Mouse (Mus musculus) limb, embryonic 15.5 days (tissue): ENCODE results near the gene Pacrg. TPM values are rescaled to one million over a fixed set of nuclear protein-coding genes. Genes with fewer than 3 reads are reported as not detected.

Experiments
- ATAC-seq: fragments of 200-750 bp; cut with Nextera tagmentation; 2 replicates; pipeline ENCODE4 v1.8.0; 2017; ENCODE audit warnings: low read depth, moderate TSS enrichment; ENCODE audit not compliant: insufficient number of reproducible peaks, low FRiP score, low TSS enrichment
- H3K27ac ChIP-seq: fragments of 300-500 bp; sonication (generic); 2 replicates; pipeline ENCODE4 v1.5.1; 2015; ENCODE audit warnings: moderate library complexity, mild to moderate bottlenecking, inconsistent platforms
- H3K27me3 ChIP-seq: fragments of 300-500 bp; sonication (generic); 2 replicates; pipeline ENCODE4 v1.6.1; 2015; ENCODE audit warnings: inconsistent platforms
- H3K36me3 ChIP-seq: fragments of 300-500 bp; sonication (generic); 2 replicates; pipeline ENCODE4 v1.6.1; 2015; ENCODE audit warnings: inconsistent platforms
- H3K4me1 ChIP-seq: fragments of 300-500 bp; sonication (generic); 2 replicates; pipeline ENCODE4 v1.6.1; 2015; ENCODE audit warnings: inconsistent platforms
- H3K4me2 ChIP-seq: fragments of 300-500 bp; sonication (generic); 2 replicates; pipeline ENCODE4 v1.6.1; 2015; ENCODE audit warnings: mild to moderate bottlenecking, inconsistent platforms
- H3K4me3 ChIP-seq: fragments of 300-500 bp; sonication (generic); 2 replicates; pipeline ENCODE4 v1.5.1; 2015; ENCODE audit warnings: mild to moderate bottlenecking, inconsistent platforms
- H3K9ac ChIP-seq: fragments of 300-500 bp; sonication (generic); 2 replicates; pipeline ENCODE4 v1.6.1; 2015; ENCODE audit warnings: inconsistent platforms
- H3K9me3 ChIP-seq: fragments of 300-500 bp; sonication (generic); 2 replicates; pipeline ENCODE4 v1.6.1; 2016; ENCODE audit warnings: inconsistent platforms
- WGBS: fragments of 180-500 bp; shearing (Covaris S2); methylation state at CpG from one replicate; pipeline ENCODE4 v1.1.7; 2015; 5-methylcytosine and 5-hydroxymethylcytosine counted together
- polyA plus RNA-seq: library from polyadenylated mRNA; unstranded; fragments of >200 nt; fragmentation: Nextera tagmentation; extraction: Ambion mirVana; gene quantifications from 2 replicates; pipeline ENCODE4 v1.2.1, GENCODE M21; 2015

Pacrg gene
- polyA plus RNA-seq, 1 experiment from 2014 or later: 1.1 TPM

DNA sequence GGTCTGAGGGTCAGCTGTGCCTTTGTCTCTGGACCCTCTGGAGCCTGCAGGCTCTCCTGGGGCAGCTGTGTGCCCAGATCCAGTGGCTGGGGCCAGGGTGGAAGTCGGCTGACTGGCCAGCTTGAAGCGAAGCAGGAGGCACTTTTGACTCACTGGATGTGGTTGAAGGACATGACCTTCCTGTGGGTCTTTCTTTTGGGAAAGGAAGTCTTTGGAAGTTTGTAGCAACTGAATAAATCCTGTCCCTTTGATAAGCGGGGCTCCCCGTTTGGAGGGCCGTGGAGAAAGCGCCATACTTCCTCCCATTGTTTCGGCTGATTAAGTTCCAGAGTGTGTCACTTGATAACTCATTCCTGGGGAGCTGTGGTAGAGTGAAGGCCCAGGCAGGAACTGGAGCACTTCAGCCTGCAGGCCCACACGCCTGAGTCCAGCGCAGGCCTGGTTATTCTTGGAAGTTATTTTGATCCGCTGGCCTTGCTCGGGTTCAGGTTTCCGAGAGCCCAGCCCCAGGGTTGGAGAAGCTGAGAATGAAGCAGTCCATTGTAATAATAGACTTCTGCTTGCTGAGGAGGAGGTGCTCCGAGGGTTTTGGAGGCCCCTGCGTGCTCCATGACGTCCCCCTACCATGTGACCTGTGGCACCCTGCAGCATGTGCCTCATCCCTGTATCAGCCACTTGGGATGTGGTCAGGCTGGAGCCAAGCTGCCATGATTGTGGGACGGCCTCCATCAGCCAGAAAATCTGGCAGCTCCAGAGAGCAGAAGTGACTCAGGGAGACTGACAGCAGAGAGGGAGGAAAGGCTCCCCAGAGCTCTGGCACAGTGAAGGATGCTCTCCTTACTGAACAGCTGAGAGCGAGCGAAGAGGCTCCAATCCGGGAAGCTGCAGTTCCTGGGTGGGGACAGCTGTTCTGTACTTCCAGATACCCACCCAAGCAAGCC is 449.6 kb downstream of the Pacrg start:
- Histone ChIP-seq H3K36me3 (no peaks in the 10 kb centered on the region), H3K27ac (peak overlapping the region; percentile 83), H3K4me2 (no peak overlapping the region), H3K27me3 (no peaks in the 10 kb centered on the region), H3K9me3 (no peaks in the 10 kb centered on the region), H3K4me1 (peaks cover 18% of the 10 kb centered on the region), H3K9ac (no peak overlapping the region), H3K4me3 (no peak overlapping the region)
- ATAC-seq: peak; percentile 76
- 54% methylated on average over 19 of the region's 19 CpGs for WGBS

DNA sequence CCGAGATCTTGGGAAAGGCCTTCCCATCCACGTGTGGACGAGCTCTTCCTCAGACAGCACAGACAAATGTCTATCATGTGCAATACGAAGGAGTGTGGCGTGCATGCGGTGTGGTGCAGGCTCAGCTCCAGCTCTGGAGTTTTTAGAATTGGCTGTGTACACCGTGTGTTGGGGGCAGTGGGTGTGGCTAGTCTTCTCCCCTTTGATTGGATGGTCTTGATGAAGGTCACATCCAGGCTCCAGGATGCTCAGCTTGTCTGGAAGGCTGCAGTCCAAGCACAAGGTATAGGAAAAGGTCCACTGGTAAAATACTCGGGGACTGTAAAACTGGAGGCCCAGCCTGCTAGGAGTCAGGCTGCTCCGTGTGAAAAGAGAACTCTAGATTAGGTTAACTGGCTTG is 450.4 kb downstream of the Pacrg start:
- Histone ChIP-seq H3K9me3 (no peaks in the 10 kb centered on the region), H3K9ac (no peak overlapping the region), H3K4me1 (peaks cover 14% of the 10 kb centered on the region), H3K27ac (peak overlapping the region; percentile 83), H3K4me2 (no peak overlapping the region), H3K36me3 (no peaks in the 10 kb centered on the region), H3K4me3 (no peak overlapping the region), H3K27me3 (no peaks in the 10 kb centered on the region)
- 73% methylated on average over 9 of the region's 9 CpGs for WGBS
- no peak for ATAC-seq

- Histone ChIP-seq H3K27me3 (no peaks in the 10 kb centered on the region), H3K9ac (no peak overlapping the region), H3K4me3 (no peak overlapping the region), H3K36me3 (no peaks in the 10 kb centered on the region), H3K27ac (no peak overlapping the region), H3K9me3 (no peaks in the 10 kb centered on the region), H3K4me2 (no peak overlapping the region), H3K4me1 (peaks cover 14% of the 10 kb centered on the region)
- no peak for ATAC-seq
- 52% methylated on average over 6 of the region's 6 CpGs for WGBS
Observed at GRCm38 (mm10) chr17:10386548-10386947, 453.6 kb downstream of the Pacrg start.

- H3K27ac ChIP-seq: no peak overlapping the region
- peaks cover 9% of the 10 kb centered on the region for H3K4me1 ChIP-seq
- no peak overlapping the region for H3K4me3 ChIP-seq
- no peak overlapping the region for H3K9ac ChIP-seq
- no peak overlapping the region for H3K4me2 ChIP-seq
- 82% methylated on average over 6 of the region's 6 CpGs for WGBS
- H3K27me3 ChIP-seq: no peaks in the 10 kb centered on the region
- no peaks in the 10 kb centered on the region for H3K36me3 ChIP-seq
- no peak for ATAC-seq
- H3K9me3 ChIP-seq: no peaks in the 10 kb centered on the region
Observed at GRCm38 (mm10) chr17:10383406-10383805, 456.7 kb downstream of the Pacrg start.

GRCm38 (mm10) chr17:10378467-10379175 is 461.5 kb downstream of the Pacrg start:
- Histone ChIP-seq H3K4me2 (no peak overlapping the region), H3K4me3 (no peak overlapping the region), H3K36me3 (no peaks in the 10 kb centered on the region), H3K9ac (no peak overlapping the region), H3K27me3 (no peaks in the 10 kb centered on the region), H3K27ac (peak overlapping the region; percentile 27; the same call in 1 of the 2 replicates), H3K4me1 (peaks cover 14% of the 10 kb centered on the region), H3K9me3 (no peaks in the 10 kb centered on the region)
- WGBS: 57% methylated on average over 10 of the region's 10 CpGs
- ATAC-seq: peak; percentile 78; the same call in 1 of the 2 replicates

DNA sequence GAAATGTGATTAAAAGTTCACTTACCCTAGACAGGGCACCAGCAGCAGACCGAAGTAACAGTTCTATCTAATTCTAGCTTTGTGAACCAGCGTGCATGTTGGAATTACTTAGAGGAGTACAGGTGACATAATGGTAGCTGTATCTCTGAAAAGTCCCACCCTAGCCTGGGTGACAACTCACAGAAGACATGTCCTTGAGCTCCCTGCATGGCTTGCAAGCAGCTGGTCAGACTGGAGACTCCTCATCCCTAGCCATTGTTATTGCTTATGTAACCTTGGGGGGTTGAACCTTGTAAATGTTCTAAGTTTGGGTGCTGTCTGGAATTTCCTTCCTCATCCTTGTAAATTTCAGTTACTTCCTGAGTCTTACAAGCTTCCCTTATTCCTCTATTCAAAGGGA is 462.5 kb downstream of the Pacrg start:
- no peaks in the 10 kb centered on the region for H3K36me3 ChIP-seq
- H3K27ac ChIP-seq: no peak overlapping the region
- no peak overlapping the region for H3K4me3 ChIP-seq
- ATAC-seq: no peak
- H3K27me3 ChIP-seq: no peaks in the 10 kb centered on the region
- no peak overlapping the region for H3K4me2 ChIP-seq
- H3K9me3 ChIP-seq: no peaks in the 10 kb centered on the region
- H3K4me1 ChIP-seq: peaks cover 20% of the 10 kb centered on the region
- 90% methylated on average over 2 of the region's 2 CpGs for WGBS
- H3K9ac ChIP-seq: no peak overlapping the region

GRCm38 (mm10) chr17:10374316-10374715 is 465.8 kb downstream of the Pacrg start:
- Histone ChIP-seq H3K27me3 (no peaks in the 10 kb centered on the region), H3K27ac (no peak overlapping the region), H3K4me1 (peaks cover 21% of the 10 kb centered on the region), H3K36me3 (no peaks in the 10 kb centered on the region), H3K9me3 (no peaks in the 10 kb centered on the region), H3K4me3 (no peak overlapping the region), H3K4me2 (no peak overlapping the region), H3K9ac (no peak overlapping the region)
- 84% methylated on average over 7 of the region's 7 CpGs for WGBS
- no peak for ATAC-seq

DNA sequence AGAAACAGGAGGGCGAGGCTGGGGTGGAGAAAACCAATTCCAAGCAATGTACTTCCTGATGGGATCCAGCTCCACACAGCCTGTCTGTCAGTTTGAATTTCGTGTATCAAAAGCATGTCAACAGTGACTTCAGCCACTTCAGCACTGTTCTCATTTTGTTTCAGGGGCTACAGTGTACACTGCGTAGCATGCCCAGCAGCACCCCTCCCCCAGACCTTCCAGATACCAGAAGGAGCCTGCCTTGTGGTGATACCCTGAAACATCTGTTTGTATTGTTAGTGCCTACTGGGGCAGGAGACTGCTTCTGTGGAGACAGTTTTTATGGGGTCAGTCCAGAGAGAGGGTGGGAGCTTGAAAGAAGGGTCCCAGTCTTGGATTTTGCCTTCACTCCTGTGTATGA is 466.4 kb downstream of the Pacrg start:
- no peak overlapping the region for H3K4me2 ChIP-seq
- H3K4me1 ChIP-seq: peaks cover 15% of the 10 kb centered on the region
- H3K9ac ChIP-seq: no peak overlapping the region
- 63% methylated on average over 3 of the region's 3 CpGs for WGBS
- H3K9me3 ChIP-seq: no peaks in the 10 kb centered on the region
- H3K27me3 ChIP-seq: no peaks in the 10 kb centered on the region
- no peak overlapping the region for H3K27ac ChIP-seq
- ATAC-seq: no peak
- H3K36me3 ChIP-seq: no peaks in the 10 kb centered on the region
- no peak overlapping the region for H3K4me3 ChIP-seq

GRCm38 (mm10) chr17:10372001-10372785 is 467.9 kb downstream of the Pacrg start:
- Histone ChIP-seq H3K27ac (no peak overlapping the region), H3K4me3 (no peak overlapping the region), H3K9me3 (no peaks in the 10 kb centered on the region), H3K4me2 (no peak overlapping the region), H3K27me3 (no peaks in the 10 kb centered on the region), H3K4me1 (peaks cover 7% of the 10 kb centered on the region; the same call in 1 of the 2 replicates), H3K9ac (no peak overlapping the region), H3K36me3 (no peaks in the 10 kb centered on the region)
- ATAC-seq: no peak
- 58% methylated on average over 18 of the region's 18 CpGs for WGBS

DNA sequence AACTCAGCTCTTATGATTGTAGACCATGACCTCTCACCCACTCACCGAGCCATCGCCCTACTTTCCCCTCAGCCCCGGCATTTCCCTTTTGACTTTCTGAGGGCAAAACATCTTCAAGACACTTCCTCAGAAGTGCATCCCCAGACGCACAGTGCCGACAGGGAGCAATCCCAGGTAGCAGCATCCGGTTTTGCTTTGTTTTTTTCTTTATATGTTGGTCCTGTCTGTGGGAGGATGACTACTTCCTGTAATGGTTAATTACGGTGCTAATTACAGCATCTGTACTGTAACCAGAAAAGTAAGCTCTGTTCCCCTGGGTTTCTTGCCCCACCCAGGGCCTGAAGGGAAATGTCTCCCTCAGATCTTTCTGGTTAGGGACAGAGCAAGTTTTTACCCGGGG is 468.6 kb downstream of the Pacrg start:
- peaks cover 12% of the 10 kb centered on the region; the same call in 1 of the 2 replicates for H3K4me1 ChIP-seq
- H3K4me3 ChIP-seq: no peak overlapping the region
- no peaks in the 10 kb centered on the region for H3K27me3 ChIP-seq
- no peak overlapping the region for H3K4me2 ChIP-seq
- H3K36me3 ChIP-seq: no peaks in the 10 kb centered on the region
- no peaks in the 10 kb centered on the region for H3K9me3 ChIP-seq
- no peak for ATAC-seq
- no peak overlapping the region for H3K9ac ChIP-seq
- WGBS: 59% methylated on average over 8 of the region's 8 CpGs
- no peak overlapping the region for H3K27ac ChIP-seq

DNA sequence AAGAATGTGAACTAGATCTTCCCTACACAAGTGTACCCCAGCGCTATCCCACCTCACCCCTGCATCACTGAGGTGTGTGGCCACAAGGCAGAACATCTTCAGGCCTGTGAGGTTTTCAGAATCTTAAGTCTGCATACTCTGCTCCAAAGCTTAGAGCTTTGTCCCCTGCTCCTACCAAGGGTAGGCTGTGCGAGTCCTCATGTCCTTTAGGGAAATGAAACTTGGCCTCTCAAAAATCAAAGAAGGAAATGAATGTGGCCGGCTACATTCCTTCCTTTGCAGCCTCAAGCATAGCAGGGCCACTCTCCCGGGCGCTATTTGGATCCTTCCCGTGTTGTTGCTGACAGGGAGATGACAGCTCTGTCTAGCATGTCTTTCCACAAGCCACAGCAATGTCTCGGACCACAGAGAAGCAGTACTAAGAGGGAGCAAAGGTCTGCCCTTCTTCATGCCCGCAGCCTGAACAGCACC is 469.4 kb downstream of the Pacrg start:
- H3K4me2 ChIP-seq: no peak overlapping the region
- peaks cover 12% of the 10 kb centered on the region; the same call in 1 of the 2 replicates for H3K4me1 ChIP-seq
- H3K9me3 ChIP-seq: no peaks in the 10 kb centered on the region
- ATAC-seq: no peak
- WGBS: 66% methylated on average over 8 of the region's 8 CpGs
- H3K27me3 ChIP-seq: no peaks in the 10 kb centered on the region
- no peak overlapping the region for H3K9ac ChIP-seq
- 0 out of 2 replicates have a peak overlapping the region, but pooled peaks have one; percentile 18 for H3K27ac ChIP-seq
- H3K4me3 ChIP-seq: no peak overlapping the region
- no peaks in the 10 kb centered on the region for H3K36me3 ChIP-seq
